Mouse (Mus musculus): Measurements from ENCODE around the gene Gpr55. TPM values are rescaled to one million over a fixed set of nuclear protein-coding genes. Genes with fewer than 3 reads are reported as not detected.

Gene Gpr55
- polyA plus RNA-seq, 1 experiment = not detected

- no peak overlapping the region for H3K4me3 ChIP-seq (replicated peaks)
- peaks cover 79% of the 10 kb centered on the region for H3K27me3 ChIP-seq (replicated peaks)
- TF ChIP-seq GATA1 (IDR thresholded peaks at IDR 0.05; ENCODE audit: borderline replicate concordance, low read length) = no peak
- no peak for TF ChIP-seq FLI1 (IDR thresholded peaks at IDR 0.05; ENCODE audit: low read length)
- H3K9me3 ChIP-seq = no peaks in the 10 kb centered on the region
- peaks cover 18% of the 10 kb centered on the region for H3K4me1 ChIP-seq
- H3K36me3 ChIP-seq (replicated peaks; ENCODE audit: low read length) = no peaks in the 10 kb centered on the region
These were observed 25.5 kb downstream of the Gpr55 start for GRCm38 (mm10) chr1:85935148-85935852.

- TF ChIP-seq GATA1 (IDR thresholded peaks at IDR 0.05; ENCODE audit: borderline replicate concordance, low read length) = no peak
- TF ChIP-seq FLI1 (IDR thresholded peaks at IDR 0.05; ENCODE audit: low read length) = no peak
- Histone ChIP-seq H3K4me3 (replicated peaks) (no peak overlapping the region), H3K4me1 (peaks cover 11% of the 10 kb centered on the region), H3K36me3 (replicated peaks; ENCODE audit: low read length) (no peaks in the 10 kb centered on the region), H3K27me3 (replicated peaks) (peaks cover 78% of the 10 kb centered on the region), H3K9me3 (no peaks in the 10 kb centered on the region)
These were observed 26.2 kb downstream of the Gpr55 start for GRCm38 (mm10) chr1:85934560-85934959.

DNA sequence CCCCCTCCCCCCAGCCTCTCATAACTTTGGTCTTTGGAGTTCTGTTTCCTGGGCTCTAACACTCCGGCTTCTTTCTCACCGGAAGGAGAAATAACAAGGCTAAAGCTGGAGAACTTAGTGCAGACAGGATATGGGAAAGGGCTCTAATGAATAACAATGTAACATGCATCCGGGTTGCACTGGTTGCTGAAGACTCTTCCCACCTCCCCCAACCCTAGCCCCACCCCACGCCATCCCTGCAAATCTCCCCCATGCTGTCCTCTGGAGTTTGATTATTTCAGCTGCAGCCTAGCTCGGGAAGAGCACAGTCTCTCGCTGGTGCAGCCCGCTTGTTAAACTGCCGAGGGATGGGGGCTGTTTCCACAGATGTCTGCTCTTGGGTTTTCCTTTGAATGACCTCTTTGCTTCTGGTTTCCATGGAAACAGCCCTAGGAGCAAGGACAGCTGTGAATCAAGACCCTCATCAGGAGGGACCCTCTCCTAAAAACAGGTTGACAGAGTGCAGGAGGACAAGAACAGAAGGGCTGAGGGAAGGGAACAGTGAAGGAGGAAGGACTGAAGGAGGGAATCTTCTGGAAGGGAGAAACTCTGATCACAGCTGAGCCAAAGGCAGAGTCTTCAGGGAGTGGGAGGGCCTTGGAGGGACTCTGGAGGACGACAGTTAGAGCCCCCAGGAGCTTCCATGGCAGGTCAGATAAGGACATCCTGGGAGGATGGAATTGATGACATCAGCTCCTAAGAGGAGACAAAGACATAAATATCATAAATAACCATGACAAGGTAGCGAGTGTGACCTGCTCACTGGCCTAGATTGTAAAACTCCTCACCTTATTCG lies 27.0 kb downstream of the Gpr55 start:
- H3K4me3 ChIP-seq (replicated peaks) = no peak overlapping the region
- TF ChIP-seq FLI1 (IDR thresholded peaks at IDR 0.05; ENCODE audit: low read length) (no peak), GATA1 (IDR thresholded peaks at IDR 0.05; ENCODE audit: borderline replicate concordance, low read length) (no peak)
- H3K36me3 ChIP-seq (replicated peaks; ENCODE audit: low read length) = no peaks in the 10 kb centered on the region
- H3K27me3 ChIP-seq (replicated peaks) = peaks cover 76% of the 10 kb centered on the region
- H3K4me1 ChIP-seq = peaks cover 11% of the 10 kb centered on the region
- no peaks in the 10 kb centered on the region for H3K9me3 ChIP-seq

DNA sequence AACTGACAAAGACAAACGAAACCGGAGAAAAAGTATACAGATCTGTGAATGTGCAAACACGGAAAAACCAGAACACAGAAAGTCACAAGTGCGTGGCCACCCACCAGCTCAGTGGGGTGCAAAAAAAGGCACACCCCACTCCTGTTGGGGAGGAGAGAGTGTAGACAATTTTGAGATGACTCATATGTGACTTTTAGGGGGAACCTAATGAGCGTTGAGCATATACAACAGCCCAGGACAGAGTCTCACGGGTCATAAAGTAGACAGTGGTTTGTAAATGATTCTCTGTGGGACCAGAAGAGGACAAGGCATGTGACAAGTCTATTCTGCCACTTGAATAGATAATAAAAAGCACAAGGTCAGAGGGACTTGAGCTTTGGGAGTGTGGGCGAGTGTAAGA lies 27.6 kb downstream of the Gpr55 start:
- H3K36me3 ChIP-seq (replicated peaks; ENCODE audit: low read length) = no peaks in the 10 kb centered on the region
- no peak overlapping the region for H3K4me3 ChIP-seq (replicated peaks)
- H3K27me3 ChIP-seq (replicated peaks) = peaks cover 75% of the 10 kb centered on the region
- TF ChIP-seq FLI1 (IDR thresholded peaks at IDR 0.05; ENCODE audit: low read length) (no peak), GATA1 (IDR thresholded peaks at IDR 0.05; ENCODE audit: borderline replicate concordance, low read length) (no peak)
- peaks cover 11% of the 10 kb centered on the region for H3K4me1 ChIP-seq
- no peaks in the 10 kb centered on the region for H3K9me3 ChIP-seq

- peaks cover under 1% of the 10 kb centered on the region for H3K9me3 ChIP-seq
- no peak for TF ChIP-seq FLI1 (IDR thresholded peaks at IDR 0.05; ENCODE audit: low read length)
- TF ChIP-seq GATA1 (IDR thresholded peaks at IDR 0.05; ENCODE audit: borderline replicate concordance, low read length) = no peak
- no peak overlapping the region for H3K4me3 ChIP-seq (replicated peaks)
- H3K36me3 ChIP-seq (replicated peaks; ENCODE audit: low read length) = no peaks in the 10 kb centered on the region
- peaks cover 11% of the 10 kb centered on the region for H3K4me1 ChIP-seq
- H3K27me3 ChIP-seq (replicated peaks) = peaks cover 66% of the 10 kb centered on the region
These were observed 29.6 kb downstream of the Gpr55 start for GRCm38 (mm10) chr1:85931170-85931569.

DNA sequence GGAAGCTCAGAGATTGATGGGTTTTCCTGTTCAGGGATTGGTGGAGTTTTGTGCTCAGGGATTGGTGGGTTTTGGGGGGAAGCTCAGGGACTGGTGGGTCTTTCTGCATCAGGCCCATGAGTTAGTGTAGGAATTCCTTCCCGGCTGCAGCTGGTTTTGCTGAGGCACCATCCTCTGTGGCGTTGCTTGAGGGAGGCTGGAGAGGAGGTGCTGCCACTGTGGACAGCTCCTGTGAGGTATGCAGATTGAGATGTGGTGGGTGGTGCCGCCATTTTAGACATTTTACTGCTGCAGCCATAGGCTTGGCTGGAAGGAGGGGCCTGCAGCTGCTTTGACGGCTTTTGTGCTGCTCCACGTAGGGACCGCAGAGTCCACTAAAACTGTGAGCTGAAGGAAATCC lies 31.4 kb downstream of the Gpr55 start:
- H3K36me3 ChIP-seq (replicated peaks; ENCODE audit: low read length) = no peaks in the 10 kb centered on the region
- H3K27me3 ChIP-seq (replicated peaks) = peaks cover 63% of the 10 kb centered on the region
- TF ChIP-seq FLI1 (IDR thresholded peaks at IDR 0.05; ENCODE audit: low read length) (no peak), GATA1 (IDR thresholded peaks at IDR 0.05; ENCODE audit: borderline replicate concordance, low read length) (no peak)
- H3K4me3 ChIP-seq (replicated peaks) = no peak overlapping the region
- peaks cover 4% of the 10 kb centered on the region for H3K9me3 ChIP-seq
- H3K4me1 ChIP-seq = peaks cover 11% of the 10 kb centered on the region

DNA sequence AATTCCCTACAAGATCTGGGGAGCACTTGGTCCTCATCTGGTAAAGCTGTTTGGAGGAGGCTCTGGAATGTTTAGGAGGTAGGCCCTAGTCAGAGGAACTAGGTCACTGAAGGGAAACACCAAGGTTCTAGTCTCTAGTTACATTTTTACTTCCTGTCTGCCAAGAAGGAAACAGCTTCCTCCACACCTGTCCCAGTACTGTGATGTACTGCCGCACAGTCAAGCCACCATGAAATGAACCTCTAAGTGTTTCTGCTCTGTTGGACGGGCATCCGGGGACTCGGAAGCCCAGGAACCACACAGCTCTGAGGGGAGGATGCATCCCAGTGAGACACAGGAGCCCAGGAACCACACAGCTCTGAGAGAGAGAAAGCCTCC lies 32.1 kb downstream of the Gpr55 start:
- peaks cover 57% of the 10 kb centered on the region for H3K27me3 ChIP-seq (replicated peaks)
- TF ChIP-seq GATA1 (IDR thresholded peaks at IDR 0.05; ENCODE audit: borderline replicate concordance, low read length) (no peak), FLI1 (IDR thresholded peaks at IDR 0.05; ENCODE audit: low read length) (no peak)
- peaks cover 6% of the 10 kb centered on the region for H3K4me1 ChIP-seq
- no peak overlapping the region for H3K4me3 ChIP-seq (replicated peaks)
- no peaks in the 10 kb centered on the region for H3K36me3 ChIP-seq (replicated peaks; ENCODE audit: low read length)
- peaks cover 4% of the 10 kb centered on the region for H3K9me3 ChIP-seq

DNA sequence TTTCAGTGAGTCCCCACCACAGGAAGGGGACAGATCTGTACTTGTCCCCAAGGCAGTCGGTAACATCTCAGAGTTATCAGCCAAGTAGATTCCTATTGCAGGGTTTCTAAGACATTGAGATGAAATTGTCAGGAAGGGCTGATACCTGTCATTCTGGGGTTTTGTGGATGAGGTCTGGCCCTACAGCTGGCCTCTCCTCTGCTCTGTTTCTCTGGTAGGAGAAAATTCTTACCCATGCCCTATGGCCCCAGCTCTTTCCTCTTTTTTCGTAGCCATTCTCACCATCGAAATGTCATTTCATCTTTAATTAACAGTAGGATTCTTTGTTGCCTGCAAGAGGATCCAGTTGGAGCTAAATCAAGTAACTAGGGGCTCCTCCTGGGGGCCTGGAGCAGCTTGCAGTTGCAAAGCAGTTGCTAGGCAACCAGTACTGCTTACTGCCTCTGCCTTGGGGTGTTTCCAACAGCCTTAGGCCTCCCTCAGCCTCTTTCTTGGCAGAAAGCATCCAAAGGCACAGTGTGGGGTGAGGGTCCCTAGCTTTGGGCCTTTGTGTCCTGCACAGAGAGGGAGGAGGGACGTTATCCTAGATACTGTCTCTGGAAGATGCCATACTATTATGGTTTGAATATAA lies 32.6 kb downstream of the Gpr55 start, which contains the start of gene 4933407L21Rik:
Gene 4933407L21Rik, plus strand, starts transcription at position 427 of the 631 bp plus-strand sequence.
- Histone ChIP-seq H3K27me3 (replicated peaks) (peaks cover 55% of the 10 kb centered on the region), H3K9me3 (peaks cover 4% of the 10 kb centered on the region), H3K4me3 (replicated peaks) (no peak within 1 kb of the TSS), H3K4me1 (peaks cover under 1% of the 10 kb centered on the region; the same call in 1 of the 2 replicates), H3K36me3 (replicated peaks; ENCODE audit: low read length) (no peaks in the 10 kb centered on the region)
- no peak for TF ChIP-seq FLI1 (IDR thresholded peaks at IDR 0.05; ENCODE audit: low read length)
- no peak for TF ChIP-seq GATA1 (IDR thresholded peaks at IDR 0.05; ENCODE audit: borderline replicate concordance, low read length)

DNA sequence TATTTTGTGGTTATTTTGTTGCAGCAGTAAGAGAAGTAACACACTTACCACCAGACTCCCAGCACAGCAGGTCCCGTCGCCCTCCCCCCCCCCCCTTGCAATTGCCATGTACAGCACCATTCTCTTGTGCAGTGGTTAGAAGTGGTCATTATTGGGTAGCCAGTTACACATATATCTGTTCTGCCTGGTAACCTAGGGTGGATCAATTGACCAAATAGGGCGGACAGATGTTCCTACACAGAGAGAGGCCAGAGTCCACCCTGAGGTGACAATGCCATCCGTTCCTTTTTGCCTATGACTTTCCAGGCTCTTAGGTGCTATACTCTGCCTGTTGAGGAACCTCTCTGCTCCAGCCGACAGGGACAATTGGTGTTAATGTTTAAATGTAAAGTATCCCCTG lies 35.6 kb downstream of the Gpr55 start:
- TF ChIP-seq FLI1 (IDR thresholded peaks at IDR 0.05; ENCODE audit: low read length) (no peak), GATA1 (IDR thresholded peaks at IDR 0.05; ENCODE audit: borderline replicate concordance, low read length) (no peak)
- Histone ChIP-seq H3K4me3 (replicated peaks) (no peak overlapping the region), H3K9me3 (peaks cover 11% of the 10 kb centered on the region), H3K36me3 (replicated peaks; ENCODE audit: low read length) (no peaks in the 10 kb centered on the region), H3K4me1 (no peaks in the 10 kb centered on the region), H3K27me3 (replicated peaks) (peaks cover 54% of the 10 kb centered on the region)
